Mouse (Mus musculus) olfactory bulb, adult 2 months (tissue): ENCODE results near the gene Wwc2.

Source experiments
- CTCF ChIP-seq: fragments of 200-500 bp; IDR thresholded peaks from 2 replicates; pipeline ENCODE4 v1.5.1; 2012; ENCODE audit warnings: low read depth, mild to moderate bottlenecking, low read length, moderate library complexity; ENCODE audit not compliant: insufficient read depth
- POLR2A ChIP-seq: fragments of 200-500 bp; IDR thresholded peaks from 2 replicates; pipeline ENCODE4 v1.6.1; 2012; ENCODE audit warnings: mild to moderate bottlenecking, low read depth, low read length, moderate library complexity; ENCODE audit not compliant: insufficient read depth

DNA sequence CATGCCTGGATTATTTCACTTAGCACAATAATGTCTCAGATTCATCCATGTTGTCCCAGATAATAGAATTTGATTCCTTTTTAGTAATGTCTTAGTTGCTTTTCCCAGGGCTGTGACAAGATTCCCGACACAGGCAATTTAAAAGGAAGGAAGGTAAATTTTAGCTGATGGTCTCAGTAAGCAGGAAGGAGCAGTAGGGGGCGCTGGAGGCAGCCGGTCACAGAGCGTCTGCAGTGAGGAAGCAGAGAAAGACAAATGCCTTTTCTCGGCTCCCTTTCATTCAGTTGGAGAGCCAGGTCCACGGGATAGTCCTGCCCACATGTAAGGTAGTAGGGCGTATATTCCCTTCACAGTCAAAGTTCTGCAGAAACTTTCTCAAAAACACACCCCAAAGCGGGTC is 32.5 kb upstream of the Wwc2 start:
- TF ChIP-seq CTCF, result no peak
- no peak for TF ChIP-seq POLR2A
